Mouse (Mus musculus) liver, embryonic 14.5 days (tissue): ENCODE results near the gene Utrn.

Experiments
- CTCF ChIP-seq: IDR thresholded peaks from 2 replicates; pipeline ENCODE4 v1.5.1; 2016; ENCODE audit warnings: antibody characterized with exemption, low read depth, control low read depth
- EP300 ChIP-seq: IDR thresholded peaks from 2 replicates; pipeline ENCODE4 v1.6.1; 2016; ENCODE audit warnings: antibody characterized with exemption, low read depth

- TF ChIP-seq CTCF (no peak), EP300 (no peak)
Observed at GRCm38 (mm10) chr10:12724247-12725001, 144.7 kb downstream of the Utrn start.
